Mouse (Mus musculus): ENCODE measurements around the gene Oscp1. TPM values are rescaled to one million over a fixed set of nuclear protein-coding genes. Genes with fewer than 3 reads are reported as not detected.

The Oscp1 gene
- 0.31 and 0.36 TPM in 2 replicates for polyA plus RNA-seq (2012; rRNA removed)

GRCm38 (mm10) chr4:126058134-126058996, at the start of gene Oscp1:
TSS of gene Oscp1 (plus strand) at chr4:126058565.

GRCm38 (mm10) chr4:126024303-126024900, 34.0 kb upstream of the Oscp1 start, which contains the start of gene Csf3r:
TSS of gene Csf3r (plus strand) at chr4:126024550.

GRCm38 (mm10) chr4:126046851-126047585, 11.3 kb upstream of the Oscp1 start, which contains the start of gene Mrps15:
TSS of gene Mrps15 (plus strand) at chr4:126046925.

GRCm38 (mm10) chr4:126096464-126097111, 38.2 kb downstream of the Oscp1 start, which contains the start of gene Lsm10:
TSS of gene Lsm10 (plus strand) at chr4:126096623.

GRCm38 (mm10) chr4:126103590-126104068, 45.3 kb downstream of the Oscp1 start, which contains the start of gene Stk40:
TSS of gene Stk40 (plus strand) at chr4:126103957.

Other genes with a start within 250 kb of the Oscp1 start
- 9.6 and 13.0 TPM in 2 replicates for gene Csf3r, start 34.0 kb upstream of the Oscp1 start, polyA plus RNA-seq (2012; rRNA removed)
- gene Mrps15, start 11.6 kb upstream of the Oscp1 start, polyA plus RNA-seq (2012; rRNA removed) = 37.4 and 41.1 TPM in 2 replicates
- 17.7 and 19.1 TPM in 2 replicates for gene Lsm10, start 38.1 kb downstream of the Oscp1 start, polyA plus RNA-seq (2012; rRNA removed)
- 5.2 and 5.5 TPM in 2 replicates for gene Stk40, start 45.4 kb downstream of the Oscp1 start, polyA plus RNA-seq (2012; rRNA removed)
- gene Eva1b, start 89.2 kb downstream of the Oscp1 start, polyA plus RNA-seq (2012; rRNA removed) = 21.5 and 22.5 TPM in 2 replicates
- 1.2 TPM in 2 replicates for gene Sh3d21, start 104.9 kb downstream of the Oscp1 start, polyA plus RNA-seq (2012; rRNA removed)
- gene Thrap3, start 144.2 kb downstream of the Oscp1 start, polyA plus RNA-seq (2012; rRNA removed) = 46.6 and 55.7 TPM in 2 replicates
- 11.9 and 14.6 TPM in 2 replicates for gene Map7d1, start 197.8 kb downstream of the Oscp1 start, polyA plus RNA-seq (2012; rRNA removed)
- 25.8 and 26.1 TPM in 2 replicates for gene Trappc3, start 203.8 kb downstream of the Oscp1 start, polyA plus RNA-seq (2012; rRNA removed)
- 0.26 and 0.27 TPM in 2 replicates for gene Col8a2, start 228.2 kb downstream of the Oscp1 start, polyA plus RNA-seq (2012; rRNA removed)

Measured in liver, embryonic 18 days (tissue).